Mouse (Mus musculus) megakaryocyte progenitor cell, adult 5-6 weeks (primary cell): ENCODE measurements around the gene Prmt9. TPM values are rescaled to one million over a fixed set of nuclear protein-coding genes. Genes with fewer than 3 reads are reported as not detected.

Experiments
- total RNA-seq, 2 experiments: library from RNA; stranded (forward) in 1 of 2; stranded (reverse) in 1 of 2; fragments of 157-497, 149-512 nt in 1 of 2; fragments of 200-1000 nt in 1 of 2; gene quantifications; 2 replicates each; pipeline versions ENCODE4 v1.2.3 to v1.2.4; 2015 to 2017

Prmt9 gene
- total RNA-seq, 2 experiments from 2014 or later = 19.4 to 23.2 TPM

Other genes with a start within 250 kb of the Prmt9 start
- gene Arhgap10, start 31.4 kb upstream of the Prmt9 start, total RNA-seq (2015) = 6.0 and 6.6 TPM in 2 replicates
- gene Arhgap10, start 31.4 kb upstream of the Prmt9 start, total RNA-seq (2017) = 12.2 and 16.8 TPM in 2 replicates
- 26.6 and 36.9 TPM in 2 replicates for gene Tmem184c, start 61.3 kb downstream of the Prmt9 start, total RNA-seq (2015)
- 23.3 and 25.2 TPM in 2 replicates for gene Tmem184c, start 61.3 kb downstream of the Prmt9 start, total RNA-seq (2017)
- gene Ednra, start 175.1 kb downstream of the Prmt9 start, total RNA-seq (2015) = 0.81 and 1.5 TPM in 2 replicates
- gene Ednra, start 175.1 kb downstream of the Prmt9 start, total RNA-seq (2017) = 0.25 and 1.0 TPM in 2 replicates